Mouse (Mus musculus): ENCODE results near the gene Myo7a.

DNA sequence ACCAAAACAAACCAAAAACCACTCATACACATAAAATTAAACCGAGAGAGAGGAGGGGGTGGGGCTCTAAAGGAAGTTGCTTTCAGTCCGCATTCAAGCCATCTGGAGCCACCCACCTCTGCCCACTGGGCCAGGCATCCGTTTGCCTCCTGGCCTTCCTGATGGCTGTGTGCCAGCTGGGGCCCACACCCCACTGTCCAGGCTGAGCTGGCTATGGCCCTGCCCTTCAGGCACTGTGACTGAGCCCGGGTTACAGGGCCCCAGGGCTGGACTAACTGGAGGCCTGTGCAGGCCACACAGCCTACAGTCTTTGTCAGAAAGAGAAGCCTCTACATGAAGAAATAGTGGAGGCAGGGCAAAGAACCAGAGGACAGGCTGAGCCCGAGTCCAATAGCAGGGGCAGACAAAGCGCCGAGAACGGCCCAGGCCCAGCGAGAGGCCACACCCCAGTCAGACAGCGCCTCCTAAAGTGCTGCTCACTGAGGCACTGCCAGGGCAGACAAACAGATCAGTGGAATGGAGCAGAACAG, 45.7 kb upstream of the Myo7a start:
- no peak for TF ChIP-seq GATA1 (IDR thresholded peaks at IDR 0.05; ENCODE audit: low read length)
- no peak for TF ChIP-seq TAL1 (IDR thresholded peaks at IDR 0.05; ENCODE audit: low read length)

All from erythroblast, embryonic 14.5 days (primary cell).